Mouse (Mus musculus) forebrain, embryonic 15.5 days (tissue): Measurements from ENCODE around the gene Garnl3. TPM values are rescaled to one million over a fixed set of nuclear protein-coding genes. Genes with fewer than 3 reads are reported as not detected.

Experiments used
- ATAC-seq: fragments of 200-750 bp; cut with Nextera tagmentation; replicated peaks from 2 replicates; pipeline ENCODE4 v1.8.0; 2017; ENCODE audit warnings: mild to moderate bottlenecking, moderate TSS enrichment, moderate library complexity
- H3K27ac ChIP-seq: fragments of 300-500 bp; sonication (generic); replicated peaks from 2 replicates; pipeline ENCODE4 v1.5.1; 2015; ENCODE audit warnings: mild to moderate bottlenecking, inconsistent platforms
- H3K27me3 ChIP-seq: fragments of 300-500 bp; sonication (generic); 2 replicates; pipeline ENCODE4 v1.6.1; 2015; ENCODE audit warnings: inconsistent platforms
- H3K36me3 ChIP-seq: fragments of 300-500 bp; sonication (generic); 2 replicates; pipeline ENCODE4 v1.6.1; 2015; ENCODE audit warnings: mild to moderate bottlenecking, inconsistent platforms
- H3K4me1 ChIP-seq: fragments of 300-500 bp; sonication (generic); 2 replicates; pipeline ENCODE4 v1.6.1; 2015; ENCODE audit warnings: inconsistent platforms
- H3K4me2 ChIP-seq: fragments of 300-500 bp; sonication (generic); replicated peaks from 2 replicates; pipeline ENCODE4 v1.6.1; 2015; ENCODE audit warnings: mild to moderate bottlenecking, inconsistent platforms
- H3K4me3 ChIP-seq: fragments of 300-500 bp; sonication (generic); 2 replicates; pipeline ENCODE4 v1.5.1; 2015; ENCODE audit warnings: mild to moderate bottlenecking, inconsistent platforms
- H3K9ac ChIP-seq: fragments of 300-500 bp; sonication (generic); replicated peaks from 2 replicates; pipeline ENCODE4 v1.6.1; 2015; ENCODE audit warnings: mild to moderate bottlenecking, inconsistent platforms
- H3K9me3 ChIP-seq: fragments of 300-500 bp; sonication (generic); 2 replicates; pipeline ENCODE4 v1.6.1; 2016; ENCODE audit warnings: inconsistent platforms
- WGBS: fragments of 180-500 bp; shearing (Covaris S2); methylation state at CpG from one replicate; pipeline ENCODE4 v1.1.7; 2015; ENCODE audit warnings: mixed read lengths; 5-methylcytosine and 5-hydroxymethylcytosine counted together
- polyA plus RNA-seq: library from polyadenylated mRNA; unstranded; fragments of >200 nt; fragmentation: Nextera tagmentation; extraction: Ambion mirVana; gene quantifications from 2 replicates; pipeline ENCODE4 v1.2.1, GENCODE M21; 2015

Garnl3 gene
- polyA plus RNA-seq, 1 experiment from 2014 or later: 28.1 TPM

GRCm38 (mm10) chr2:32981281-32981680 lies 150.2 kb downstream of the Garnl3 start:
- under 1% methylated on average over 23 of the region's 23 CpGs for WGBS
- ATAC-seq: peak; percentile 46
- peak overlapping the region; percentile 98 for H3K4me2 ChIP-seq
- peak overlapping the region; percentile 89 for H3K9ac ChIP-seq
- H3K9me3 ChIP-seq: no peaks in the 10 kb centered on the region
- no peaks in the 10 kb centered on the region for H3K27me3 ChIP-seq
- peaks cover 31% of the 10 kb centered on the region for H3K4me1 ChIP-seq
- H3K36me3 ChIP-seq: no peaks in the 10 kb centered on the region
- peak overlapping the region; percentile 54; the same call in 1 of the 2 replicates for H3K27ac ChIP-seq
- H3K4me3 ChIP-seq: peak overlapping the region; percentile 68

DNA sequence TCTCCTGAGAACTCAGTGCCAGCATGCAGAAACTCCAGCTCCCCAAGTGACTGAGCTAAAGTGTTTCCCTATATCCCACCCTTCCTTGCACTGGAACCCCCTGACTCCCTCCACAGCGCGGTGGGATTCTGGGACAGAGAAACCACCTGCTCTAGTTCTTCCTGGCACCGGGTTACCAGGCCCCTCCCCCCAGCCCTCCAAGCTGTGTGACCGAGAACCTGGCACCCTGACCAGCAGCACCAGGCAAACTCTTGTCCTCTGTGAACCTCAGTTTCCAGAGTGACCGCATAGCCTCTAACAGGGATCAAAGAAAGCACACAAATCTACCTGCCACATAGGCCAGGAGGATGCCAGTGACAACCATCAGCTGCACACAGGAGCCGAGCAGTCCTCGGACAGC lies 151.8 kb downstream of the Garnl3 start:
- Histone ChIP-seq H3K4me1 (peaks cover 31% of the 10 kb centered on the region), H3K9ac (no peak overlapping the region), H3K36me3 (0 out of 2 replicates have a peak, but pooled peaks cover 6% of the 10 kb centered on the region), H3K27ac (no peak overlapping the region), H3K4me2 (no peak overlapping the region), H3K4me3 (no peak overlapping the region), H3K27me3 (no peaks in the 10 kb centered on the region), H3K9me3 (no peaks in the 10 kb centered on the region)
- ATAC-seq: no peak
- WGBS: 88% methylated on average over 7 of the region's 7 CpGs

- Histone ChIP-seq H3K9ac (no peak overlapping the region), H3K4me3 (no peak overlapping the region), H3K4me1 (peaks cover 31% of the 10 kb centered on the region), H3K36me3 (peaks cover 10% of the 10 kb centered on the region; the same call in 1 of the 2 replicates), H3K27me3 (no peaks in the 10 kb centered on the region), H3K27ac (no peak overlapping the region), H3K9me3 (no peaks in the 10 kb centered on the region), H3K4me2 (no peak overlapping the region)
- WGBS: 82% methylated on average over 3 of the region's 3 CpGs
- ATAC-seq: no peak
These were observed 152.8 kb downstream of the Garnl3 start for GRCm38 (mm10) chr2:32978675-32979074.

GRCm38 (mm10) chr2:32977114-32977513 lies 154.3 kb downstream of the Garnl3 start:
- H3K4me1 ChIP-seq: peaks cover 20% of the 10 kb centered on the region
- H3K9ac ChIP-seq: no peak overlapping the region
- H3K36me3 ChIP-seq: peaks cover 15% of the 10 kb centered on the region; the same call in 1 of the 2 replicates
- no peak overlapping the region for H3K4me2 ChIP-seq
- no peaks in the 10 kb centered on the region for H3K9me3 ChIP-seq
- H3K4me3 ChIP-seq: no peak overlapping the region
- H3K27ac ChIP-seq: peak overlapping the region; percentile 50; the same call in 1 of the 2 replicates
- WGBS: 75% methylated on average over 5 of the region's 5 CpGs
- no peak for ATAC-seq
- no peaks in the 10 kb centered on the region for H3K27me3 ChIP-seq

DNA sequence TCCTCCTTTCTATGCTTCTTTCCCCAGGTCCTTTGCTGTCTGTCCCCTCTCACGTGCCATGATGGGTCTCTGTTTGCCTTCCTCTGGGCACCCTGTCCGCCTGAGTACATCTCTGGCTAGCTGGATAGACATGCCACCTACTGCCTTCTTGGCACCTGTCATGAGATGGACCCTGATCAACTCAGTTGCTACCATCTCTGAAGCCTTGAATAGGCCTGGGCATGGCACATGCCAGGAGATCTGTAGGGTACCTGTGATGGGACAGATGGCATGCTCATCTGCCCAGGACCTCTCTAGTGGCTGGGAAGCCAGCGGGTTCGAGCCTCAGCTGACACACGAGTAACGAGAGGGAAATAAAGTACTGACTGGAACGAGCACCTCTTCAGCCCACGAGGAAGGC lies 157.2 kb downstream of the Garnl3 start:
- no peak overlapping the region for H3K9ac ChIP-seq
- H3K27ac ChIP-seq: no peak overlapping the region
- H3K27me3 ChIP-seq: no peaks in the 10 kb centered on the region
- no peaks in the 10 kb centered on the region for H3K9me3 ChIP-seq
- no peak overlapping the region for H3K4me2 ChIP-seq
- peaks cover 15% of the 10 kb centered on the region; the same call in 1 of the 2 replicates for H3K36me3 ChIP-seq
- no peak overlapping the region for H3K4me3 ChIP-seq
- peaks cover 16% of the 10 kb centered on the region for H3K4me1 ChIP-seq
- ATAC-seq: no peak
- 88% methylated on average over 8 of the region's 8 CpGs for WGBS

DNA sequence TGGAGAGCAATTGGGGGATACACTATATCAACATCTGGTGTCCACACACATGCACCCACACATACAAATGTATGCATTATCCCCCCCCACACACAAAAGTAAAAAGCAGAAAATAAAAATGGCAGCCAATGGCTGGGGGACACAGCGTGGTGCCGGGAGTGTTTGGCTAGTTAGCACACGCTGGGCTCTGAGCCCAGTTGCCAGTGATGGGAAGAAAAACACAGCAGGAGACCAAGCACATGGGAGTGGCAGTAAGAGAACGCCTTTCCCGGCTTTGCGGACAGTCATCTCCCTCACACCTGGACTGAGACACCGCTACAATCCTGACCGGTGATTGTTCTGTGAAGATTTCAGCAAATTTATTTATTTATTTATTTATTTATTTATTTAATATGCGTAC lies 160.2 kb downstream of the Garnl3 start:
- Histone ChIP-seq H3K27me3 (no peaks in the 10 kb centered on the region), H3K27ac (no peak overlapping the region), H3K4me1 (peaks cover 23% of the 10 kb centered on the region), H3K9ac (no peak overlapping the region), H3K36me3 (peaks cover 15% of the 10 kb centered on the region; the same call in 1 of the 2 replicates), H3K4me3 (no peak overlapping the region), H3K9me3 (no peaks in the 10 kb centered on the region), H3K4me2 (no peak overlapping the region)
- WGBS: 24% methylated on average over 9 of the region's 9 CpGs
- no peak for ATAC-seq

DNA sequence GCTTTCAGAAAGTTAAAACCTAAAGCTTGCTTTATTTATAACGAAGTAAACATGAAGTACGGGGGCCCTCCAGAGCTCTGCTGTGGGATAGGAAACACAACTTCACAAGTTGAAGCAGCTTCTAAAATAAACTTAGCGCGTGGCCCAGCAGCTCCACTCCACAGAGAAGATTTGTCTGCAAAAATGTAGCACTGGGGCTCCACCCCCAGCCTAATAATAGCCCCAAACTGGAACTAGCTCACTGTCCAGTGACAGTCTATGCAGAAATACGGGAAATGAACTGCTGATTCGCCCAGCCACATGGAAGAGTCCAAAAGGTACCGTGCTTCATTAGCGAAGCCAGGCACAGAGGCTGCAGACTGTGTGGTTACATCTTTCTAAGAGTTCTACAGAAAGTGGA lies 162.1 kb downstream of the Garnl3 start:
- H3K4me2 ChIP-seq: no peak overlapping the region
- no peaks in the 10 kb centered on the region for H3K9me3 ChIP-seq
- H3K9ac ChIP-seq: no peak overlapping the region
- no peak for ATAC-seq
- peaks cover 17% of the 10 kb centered on the region for H3K36me3 ChIP-seq
- peaks cover 33% of the 10 kb centered on the region for H3K4me1 ChIP-seq
- WGBS: 90% methylated on average over 8 of the region's 8 CpGs
- no peaks in the 10 kb centered on the region for H3K27me3 ChIP-seq
- no peak overlapping the region for H3K27ac ChIP-seq
- H3K4me3 ChIP-seq: no peak overlapping the region

GRCm38 (mm10) chr2:32968024-32968614 lies 163.3 kb downstream of the Garnl3 start:
- no peaks in the 10 kb centered on the region for H3K27me3 ChIP-seq
- H3K4me2 ChIP-seq: peak overlapping the region; percentile 87
- H3K9me3 ChIP-seq: no peaks in the 10 kb centered on the region
- H3K4me3 ChIP-seq: no peak overlapping the region
- H3K27ac ChIP-seq: no peak overlapping the region
- H3K36me3 ChIP-seq: peaks cover 20% of the 10 kb centered on the region
- peaks cover 45% of the 10 kb centered on the region for H3K4me1 ChIP-seq
- ATAC-seq: no peak
- no peak overlapping the region; the same call in 1 of the 2 replicates for H3K9ac ChIP-seq
- WGBS: 86% methylated on average over 9 of the region's 9 CpGs

DNA sequence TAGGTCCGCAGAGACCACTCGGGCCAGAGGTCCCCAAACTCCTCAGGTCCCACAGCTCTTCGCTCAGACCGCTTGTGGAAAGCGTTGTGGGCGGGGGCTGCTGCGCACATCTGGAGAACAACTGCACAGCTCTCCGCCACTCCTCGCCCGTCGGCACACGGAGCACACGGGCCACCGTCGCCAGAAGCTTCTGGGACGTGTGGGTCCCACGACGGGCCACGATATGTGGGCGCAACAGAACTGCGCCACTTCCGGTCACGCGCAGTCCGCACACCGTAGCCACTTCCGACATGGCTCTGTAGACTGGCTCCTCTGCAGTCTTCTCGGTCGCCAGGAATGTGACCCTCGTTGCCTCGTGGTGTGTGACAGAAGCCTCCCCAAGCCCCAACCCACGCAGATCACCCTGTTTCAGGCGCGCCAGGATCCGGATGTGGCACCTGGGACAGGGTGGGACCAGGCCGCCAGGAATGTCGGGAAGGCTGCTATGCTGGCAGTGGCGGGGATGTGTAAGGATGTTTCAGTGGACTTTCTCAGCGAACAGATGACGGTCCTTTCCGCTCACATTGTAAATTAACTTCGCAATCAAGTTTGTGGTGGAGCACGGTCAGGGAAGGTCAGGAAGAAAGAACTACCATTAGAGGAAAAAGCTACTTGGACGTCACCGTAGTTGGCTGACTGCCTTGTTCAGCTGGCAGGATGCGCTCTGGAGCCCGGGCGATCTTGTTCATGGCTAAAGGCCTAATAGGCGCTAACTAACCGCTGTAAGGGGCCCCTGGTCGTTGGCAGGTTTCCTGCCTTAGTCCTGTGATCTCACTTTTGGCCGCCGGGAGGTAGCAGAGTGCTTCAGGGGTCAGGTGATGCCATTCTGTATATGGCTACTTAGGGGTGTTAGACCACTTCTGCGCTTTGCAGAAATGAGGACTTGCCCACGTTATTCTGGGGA lies 164.5 kb downstream of the Garnl3 start:
- WGBS: under 1% methylated on average over 55 of the region's 55 CpGs

DNA sequence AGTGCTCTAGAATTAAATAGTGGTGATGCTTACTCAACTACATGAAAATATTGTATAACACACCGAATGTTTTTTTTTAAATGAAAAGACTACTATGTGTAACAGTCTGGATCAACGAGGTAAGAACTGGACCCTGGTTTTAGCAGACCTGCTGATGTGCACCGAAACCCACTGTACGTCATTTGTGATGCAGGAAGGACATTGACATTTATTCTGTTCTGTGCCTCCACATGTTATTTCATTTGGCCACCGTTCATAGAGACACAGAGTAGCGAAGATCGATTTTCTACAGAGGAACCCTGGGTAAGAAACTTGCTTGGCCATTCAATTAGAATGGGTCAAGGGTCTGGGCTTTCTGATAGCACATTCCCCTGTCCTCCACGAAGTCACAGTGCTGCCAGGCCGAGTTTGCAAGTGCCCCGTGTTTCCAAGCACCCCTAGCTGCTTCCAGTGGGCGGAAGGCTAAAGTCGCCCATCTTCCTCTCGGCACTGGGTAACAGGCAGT lies 165.2 kb downstream of the Garnl3 start:
- no peaks in the 10 kb centered on the region for H3K9me3 ChIP-seq
- H3K27me3 ChIP-seq: no peaks in the 10 kb centered on the region
- ATAC-seq: no peak; the same call in 1 of the 2 replicates
- 11% methylated on average over 13 of the region's 13 CpGs for WGBS
- peak overlapping the region; percentile 84 for H3K9ac ChIP-seq
- H3K36me3 ChIP-seq: peaks cover 25% of the 10 kb centered on the region
- peak overlapping the region; percentile 95 for H3K27ac ChIP-seq
- H3K4me1 ChIP-seq: peaks cover 56% of the 10 kb centered on the region
- H3K4me2 ChIP-seq: peak overlapping the region; percentile 87
- peak overlapping the region; percentile 73 for H3K4me3 ChIP-seq

More for the DNA sequence above, 164.5 kb downstream of the Garnl3 start:
- Histone ChIP-seq H3K27ac (peak overlapping the region; percentile 95), H3K4me2 (peak overlapping the region; percentile 87), H3K4me1 (peaks cover 56% of the 10 kb centered on the region), H3K4me3 (peak overlapping the region; percentile 73), H3K9me3 (no peaks in the 10 kb centered on the region), H3K36me3 (peaks cover 25% of the 10 kb centered on the region), H3K27me3 (no peaks in the 10 kb centered on the region), H3K9ac (peak overlapping the region; percentile 84)
- peak; percentile 91 for ATAC-seq

DNA sequence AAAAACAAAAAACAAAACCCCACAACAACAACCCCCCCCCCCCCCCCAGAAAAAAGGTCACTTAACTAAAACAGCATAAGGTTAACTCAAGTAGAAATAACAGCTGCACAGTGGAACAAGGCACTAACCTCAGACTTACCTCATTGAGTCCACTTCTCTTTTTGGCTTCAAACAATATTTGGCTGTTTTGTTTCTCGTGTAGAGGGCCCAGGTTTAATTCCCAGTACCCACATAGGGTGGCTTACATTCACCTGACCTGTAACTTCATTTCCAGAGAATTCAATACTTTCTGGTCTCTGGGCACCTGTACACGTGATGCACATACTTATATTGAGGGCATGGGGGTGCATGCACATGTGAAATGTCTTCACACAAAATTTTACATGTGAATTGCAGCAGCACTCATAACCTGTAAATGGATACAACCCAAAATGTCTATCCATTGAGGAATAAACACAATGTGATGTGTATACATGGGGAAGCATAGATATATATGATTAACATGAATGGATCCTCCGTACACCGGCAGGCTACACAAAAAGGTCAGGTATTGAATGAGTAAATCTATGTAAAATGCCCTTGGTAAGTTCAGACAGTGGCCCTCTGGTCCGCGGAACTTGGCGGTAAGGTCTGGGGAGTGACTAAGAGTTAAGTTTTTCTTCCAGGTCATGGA lies 165.8 kb downstream of the Garnl3 start:
- WGBS: 12% methylated on average over 7 of the region's 7 CpGs
- H3K4me1 ChIP-seq: peaks cover 56% of the 10 kb centered on the region
- H3K4me2 ChIP-seq: no peak overlapping the region
- no peaks in the 10 kb centered on the region for H3K9me3 ChIP-seq
- peaks cover 25% of the 10 kb centered on the region for H3K36me3 ChIP-seq
- H3K4me3 ChIP-seq: no peak overlapping the region
- H3K27ac ChIP-seq: no peak overlapping the region
- no peak overlapping the region for H3K9ac ChIP-seq
- no peak for ATAC-seq
- no peaks in the 10 kb centered on the region for H3K27me3 ChIP-seq
